Mouse (Mus musculus) C2C12 (cell line): ENCODE data around the gene Garnl3.

Experiments used
- CEBPB ChIP-seq: IDR thresholded peaks from one replicate; pipeline ENCODE4 v1.6.1; 2011; ENCODE audit warnings: low read depth, mild to moderate bottlenecking, control low read depth, moderate library complexity
- CTCF ChIP-seq: IDR thresholded peaks from one replicate; pipeline ENCODE4 v1.5.1; 2011; ENCODE audit not compliant: control insufficient read depth, insufficient read depth, insufficient read length
- MYOD1 ChIP-seq: IDR thresholded peaks from one replicate; pipeline ENCODE4 v1.6.1; 2011; ENCODE audit warnings: low read depth; ENCODE audit not compliant: control insufficient read depth, insufficient read length
- USF1 ChIP-seq: IDR thresholded peaks from one replicate; pipeline ENCODE4 v1.6.1; 2011; ENCODE audit warnings: low read depth, mild to moderate bottlenecking, control low read depth, moderate library complexity

DNA sequence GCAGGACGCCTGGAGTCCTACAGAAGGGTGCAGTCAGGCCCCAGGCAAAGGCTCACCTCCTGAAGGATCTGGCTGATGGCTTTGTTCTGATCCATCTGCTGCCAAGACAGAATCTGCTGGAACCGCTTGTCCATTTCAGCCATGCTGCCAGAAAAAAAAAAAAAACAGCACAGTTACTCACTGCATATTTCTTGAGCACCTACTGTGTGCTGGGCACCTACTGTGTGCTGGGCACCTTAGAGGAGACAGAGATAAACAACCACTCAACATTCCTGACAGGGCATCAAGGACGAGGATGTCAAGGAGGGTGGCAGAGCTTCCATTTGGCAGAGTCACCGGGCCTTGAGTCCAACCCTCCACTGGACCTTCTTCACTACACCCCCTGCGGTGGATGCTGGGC is 192.7 kb downstream of the Garnl3 start:
- TF ChIP-seq USF1 (no peak), CTCF (no peak), CEBPB (no peak), MYOD1 (no peak)
